Mouse (Mus musculus) embryonic stem cell, embryonic (primary cell): ENCODE results near the gene Idh1.

Source experiments
- CTCF ChIA-PET, 4 experiments: fragments of 300-600 bp in 2 of 4; fragments of 350-600 bp in 2 of 4; sonication (Branson Sonifier 250); formaldehyde crosslinking; loops; one replicate each; lab custom pipeline; 2022; ENCODE audit warnings: inconsistent platforms in 2 of 4; lab: Charles Lee
- POLR2A ChIA-PET, 4 experiments: fragments of 300-600 bp in 2 of 4; fragments of 350-600 bp in 2 of 4; sonication (Branson Sonifier 250); formaldehyde crosslinking; loops; one replicate each; lab custom pipeline; 2022; ENCODE audit warnings: antibody characterized with exemption in 4 of 4, inconsistent platforms in 1 of 4; lab: Charles Lee

Idh1 gene

GRCm38 (mm10) chr1:65147326-65147725 is 39.0 kb downstream of the Idh1 start:
- POLR2A ChIA-PET = interaction anchor here in 1 of 4 experiments (0.7 to 0.8 kb wide), 2 partner anchors 31 to 72 kb away, joined by 3 read pairs; no protein-coding TSS in a partner anchor
- CTCF ChIA-PET = interaction anchor here in 1 of 4 experiments (0.8 kb wide), 1 partner anchor 38 kb away, joined by 3 read pairs; no protein-coding TSS in a partner anchor

GRCm38 (mm10) chr1:65146601-65147000 is 39.7 kb downstream of the Idh1 start:
- CTCF ChIA-PET = no interaction called here

GRCm38 (mm10) chr1:65144783-65145182 is 41.5 kb downstream of the Idh1 start:
- CTCF ChIA-PET = no interaction called here
- POLR2A ChIA-PET = no interaction called here

More at GRCm38 (mm10) chr1:65146601-65147000, 39.7 kb downstream of the Idh1 start:
- POLR2A ChIA-PET = no interaction called here

GRCm38 (mm10) chr1:65137560-65137959 is 48.7 kb downstream of the Idh1 start:
- ChIA-PET POLR2A (interaction anchor here in 1 of 4 experiments (0.7 kb wide), 1 partner anchor 17 kb away, joined by 3 read pairs; no protein-coding TSS in a partner anchor), CTCF (interaction anchor here in 2 of 4 experiments (0.6 kb wide), 2 partner anchors 24 to 1804 kb away, joined by 3 read pairs; no protein-coding TSS in a partner anchor)

- ChIA-PET POLR2A (interaction anchor here in 1 of 4 experiments (0.9 to 1.5 kb wide), 2 partner anchors 23 to 87 kb away, joined by 3 to 4 read pairs; no protein-coding TSS in a partner anchor), CTCF (interaction anchor here in 1 of 4 experiments (0.6 kb wide), 1 partner anchor 376 kb away, joined by 3 read pairs; no protein-coding TSS in a partner anchor)
These were observed 53.5 kb downstream of the Idh1 start for GRCm38 (mm10) chr1:65132833-65133232.

GRCm38 (mm10) chr1:65131671-65132070 is 54.6 kb downstream of the Idh1 start:
- POLR2A ChIA-PET = interaction anchor here in 1 of 4 experiments (0.9 to 1.5 kb wide), 2 partner anchors 24 to 86 kb away, joined by 3 to 4 read pairs; no protein-coding TSS in a partner anchor

GRCm38 (mm10) chr1:65130226-65130625 is 56.1 kb downstream of the Idh1 start:
- POLR2A ChIA-PET = interaction anchor here in 1 of 4 experiments (1.7 kb wide), 1 partner anchor 17 kb away, joined by 5 read pairs; no protein-coding TSS in a partner anchor

More at GRCm38 (mm10) chr1:65131671-65132070, 54.6 kb downstream of the Idh1 start:
- CTCF ChIA-PET = no interaction called here

GRCm38 (mm10) chr1:65129634-65130180 is 56.6 kb downstream of the Idh1 start:
- POLR2A ChIA-PET = interaction anchor here in 2 of 4 experiments (0.8 to 1.7 kb wide), 2 partner anchors 16 to 439 kb away, joined by 3 to 5 read pairs; partner anchors contain the start of gene Ccnyl1 (in 1 of the 2)
- CTCF ChIA-PET = interaction anchor here in 1 of 4 experiments (0.9 kb wide), 1 partner anchor 18 kb away, joined by 3 read pairs; no protein-coding TSS in a partner anchor

More at GRCm38 (mm10) chr1:65130226-65130625, 56.1 kb downstream of the Idh1 start:
- CTCF ChIA-PET = no interaction called here

- ChIA-PET POLR2A (interaction anchor here in 2 of 4 experiments (0.7 to 1.0 kb wide), 2 partner anchors 10 to 11 kb away, joined by 3 read pairs; no protein-coding TSS in a partner anchor), CTCF (no interaction called here)
These were observed 63.5 kb downstream of the Idh1 start, which contains the start of gene D630023F18Rik for GRCm38 (mm10) chr1:65122574-65123372. D630023F18Rik (minus strand) TSS chr1:65123214.

- CTCF ChIA-PET = no interaction called here
- POLR2A ChIA-PET = interaction anchor here in 2 of 4 experiments (1.8 to 2.8 kb wide), 3 partner anchors 9 to 59 kb away, joined by 4 to 8 read pairs (median 5); no protein-coding TSS in a partner anchor
These were observed 66.9 kb downstream of the Idh1 start, which contains the start of gene Gm28845 for GRCm38 (mm10) chr1:65119438-65119837. Gm28845 (minus strand) TSS chr1:65119558.

- ChIA-PET CTCF (no interaction called here), POLR2A (interaction anchor here in 3 of 4 experiments (0.7 to 2.8 kb wide), 8 partner anchors 8 to 383 kb away, joined by 3 to 8 read pairs (median 4); partner anchors contain the start of genes Idh1 (in 1 of the 3) and Pikfyve (in 1 of the 3))
These were observed 68.0 kb downstream of the Idh1 start for GRCm38 (mm10) chr1:65118150-65118913.

GRCm38 (mm10) chr1:65113536-65114172 is 72.6 kb downstream of the Idh1 start:
- CTCF ChIA-PET = interaction anchor here (0.5 to 2.9 kb wide), 7 partner anchors 24 to 1454 kb away, joined by 3 to 22 read pairs (median 4); partner anchors contain the start of gene Idh1 (in 1 of the 4)
- POLR2A ChIA-PET = interaction anchor here in 2 of 4 experiments (0.6 to 4.4 kb wide), 6 partner anchors 16 to 497 kb away, joined by 3 to 37 read pairs (median 4); partner anchors contain the start of genes Ccnyl1 (in 1 of the 2), Idh1 (in 1 of the 2), Mettl21a (in 1 of the 2) and Pikfyve (in 1 of the 2)

- POLR2A ChIA-PET = interaction anchor here in 3 of 4 experiments (0.8 to 4.4 kb wide), 13 partner anchors 10 to 422 kb away, joined by 3 to 37 read pairs (median 4); partner anchors contain the start of genes Ccnyl1 (in 2 of the 3), Idh1 (in 1 of the 3) and Pikfyve (in 1 of the 3)
- CTCF ChIA-PET = interaction anchor here in 3 of 4 experiments (0.6 to 2.9 kb wide), 9 partner anchors 11 to 1453 kb away, joined by 3 to 22 read pairs (median 3); partner anchors contain the start of gene Idh1 (in 1 of the 3)
These were observed 73.5 kb downstream of the Idh1 start for GRCm38 (mm10) chr1:65112807-65113196.

- POLR2A ChIA-PET = interaction anchor here in 3 of 4 experiments (0.5 to 4.4 kb wide), 13 partner anchors 10 to 422 kb away, joined by 3 to 37 read pairs (median 3); partner anchors contain the start of genes Ccnyl1 (in 1 of the 3), D630023F18Rik (in 1 of the 3), Idh1 (in 1 of the 3) and Pikfyve (in 1 of the 3)
- CTCF ChIA-PET = interaction anchor here in 3 of 4 experiments (0.7 to 2.9 kb wide), 11 partner anchors 11 to 74 kb away, joined by 3 to 22 read pairs (median 3); partner anchors contain the start of genes Crygb (in 1 of the 3) and Idh1 (in 1 of the 3)
These were observed 74.1 kb downstream of the Idh1 start for GRCm38 (mm10) chr1:65112031-65112806.

GRCm38 (mm10) chr1:65109756-65110435 is 76.4 kb downstream of the Idh1 start:
- ChIA-PET CTCF (interaction anchor here in 1 of 4 experiments (0.5 kb wide), 1 partner anchor 65 kb away, joined by 8 read pairs; no protein-coding TSS in a partner anchor), POLR2A (interaction anchor here in 3 of 4 experiments (0.7 to 4.4 kb wide), 11 partner anchors 9 to 1741 kb away, joined by 3 to 37 read pairs (median 3); partner anchors contain the start of genes Gm28845 (in 2 of the 3), Ccnyl1 (in 1 of the 3), Fzd5 (in 1 of the 3) and Idh1 (in 1 of the 3))
